Mouse (Mus musculus) stomach, embryonic 15.5 days (tissue): ENCODE results near the gene Qdpr. TPM values are rescaled to one million over a fixed set of nuclear protein-coding genes. Genes with fewer than 3 reads are reported as not detected.

ENCODE experiments used
- ATAC-seq: fragments of 200-750 bp; cut with Nextera tagmentation; 2 replicates; pipeline ENCODE4 v1.8.0; 2017; ENCODE audit warnings: low read depth, moderate number of reproducible peaks, moderate TSS enrichment; ENCODE audit not compliant: insufficient read depth, low FRiP score
- H3K27ac ChIP-seq: fragments of 300-500 bp; sonication (generic); 2 replicates; pipeline ENCODE4 v1.5.1; 2015; ENCODE audit warnings: mild to moderate bottlenecking, inconsistent platforms
- H3K27me3 ChIP-seq: fragments of 300-500 bp; sonication (generic); replicated peaks from 2 replicates; pipeline ENCODE4 v1.6.1; 2015; ENCODE audit warnings: inconsistent platforms
- H3K36me3 ChIP-seq: fragments of 300-500 bp; sonication (generic); 2 replicates; pipeline ENCODE4 v1.6.1; 2015; ENCODE audit warnings: inconsistent platforms
- H3K4me1 ChIP-seq: fragments of 300-500 bp; sonication (generic); 2 replicates; pipeline ENCODE4 v1.6.1; 2015; ENCODE audit warnings: inconsistent platforms
- H3K4me2 ChIP-seq: fragments of 300-500 bp; sonication (generic); 2 replicates; pipeline ENCODE4 v1.6.1; 2015; ENCODE audit warnings: mild to moderate bottlenecking, inconsistent platforms
- H3K4me3 ChIP-seq: fragments of 300-500 bp; sonication (generic); replicated peaks from 2 replicates; pipeline ENCODE4 v1.5.1; 2015; ENCODE audit warnings: inconsistent platforms
- H3K9ac ChIP-seq: fragments of 300-500 bp; sonication (generic); 2 replicates; pipeline ENCODE4 v1.6.1; 2015; ENCODE audit warnings: inconsistent platforms
- H3K9me3 ChIP-seq: fragments of 300-500 bp; sonication (generic); 2 replicates; pipeline ENCODE4 v1.6.1; 2016; ENCODE audit warnings: inconsistent platforms
- WGBS: fragments of 180-500 bp; shearing (Covaris S2); methylation state at CpG from one replicate; pipeline ENCODE4 v1.1.7; 2015; 5-methylcytosine and 5-hydroxymethylcytosine counted together
- polyA plus RNA-seq: library from polyadenylated mRNA; unstranded; fragments of >200 nt; fragmentation: Nextera tagmentation; extraction: Ambion mirVana; gene quantifications from 2 replicates; pipeline ENCODE4 v1.2.1, GENCODE M21; 2015

Gene Qdpr
- polyA plus RNA-seq, 1 experiment from 2014 or later, result 132 TPM

GRCm38 (mm10) chr5:45482607-45483006 is 32.6 kb upstream of the Qdpr start:
- Histone ChIP-seq H3K36me3 (no peaks in the 10 kb centered on the region), H3K4me3 (no peak overlapping the region), H3K4me1 (no peaks in the 10 kb centered on the region), H3K4me2 (no peak overlapping the region), H3K27me3 (no peaks in the 10 kb centered on the region), H3K9me3 (no peaks in the 10 kb centered on the region), H3K9ac (no peak overlapping the region), H3K27ac (no peak overlapping the region)
- WGBS, result 60% methylated on average over 3 of the region's 3 CpGs
- no peak for ATAC-seq

GRCm38 (mm10) chr5:45481125-45481524 is 31.1 kb upstream of the Qdpr start:
- ATAC-seq, result no peak
- WGBS, result 79% methylated on average over 2 of the region's 2 CpGs
- no peaks in the 10 kb centered on the region for H3K27me3 ChIP-seq

GRCm38 (mm10) chr5:45480066-45480465 is 30.0 kb upstream of the Qdpr start:
- WGBS, result 85% methylated on average over 1 of the region's 1 CpGs
- H3K27me3 ChIP-seq, result no peaks in the 10 kb centered on the region
- no peak overlapping the region for H3K4me3 ChIP-seq
- H3K9me3 ChIP-seq, result no peaks in the 10 kb centered on the region
- no peaks in the 10 kb centered on the region; the same call in 1 of the 2 replicates for H3K4me1 ChIP-seq
- H3K9ac ChIP-seq, result no peak overlapping the region
- H3K36me3 ChIP-seq, result no peaks in the 10 kb centered on the region
- H3K27ac ChIP-seq, result no peak overlapping the region
- H3K4me2 ChIP-seq, result no peak overlapping the region
- ATAC-seq, result no peak

More at GRCm38 (mm10) chr5:45481125-45481524, 31.1 kb upstream of the Qdpr start:
- Histone ChIP-seq H3K4me1 (no peaks in the 10 kb centered on the region; the same call in 1 of the 2 replicates), H3K9me3 (no peaks in the 10 kb centered on the region), H3K9ac (no peak overlapping the region), H3K27ac (no peak overlapping the region), H3K4me2 (no peak overlapping the region), H3K4me3 (no peak overlapping the region), H3K36me3 (no peaks in the 10 kb centered on the region)

- Histone ChIP-seq H3K4me1 (no peaks in the 10 kb centered on the region; the same call in 1 of the 2 replicates), H3K9me3 (no peaks in the 10 kb centered on the region), H3K27me3 (no peaks in the 10 kb centered on the region), H3K36me3 (no peaks in the 10 kb centered on the region), H3K9ac (no peak overlapping the region), H3K4me3 (no peak overlapping the region), H3K4me2 (no peak overlapping the region), H3K27ac (no peak overlapping the region)
- ATAC-seq, result no peak
- 74% methylated on average over 7 of the region's 7 CpGs for WGBS
These were observed 27.6 kb upstream of the Qdpr start for GRCm38 (mm10) chr5:45477601-45478000.

- Histone ChIP-seq H3K9ac (no peak overlapping the region), H3K4me1 (no peaks in the 10 kb centered on the region; the same call in 1 of the 2 replicates), H3K9me3 (no peaks in the 10 kb centered on the region), H3K4me3 (no peak overlapping the region), H3K27ac (no peak overlapping the region), H3K36me3 (no peaks in the 10 kb centered on the region), H3K27me3 (no peaks in the 10 kb centered on the region), H3K4me2 (no peak overlapping the region)
- 40% methylated on average over 6 of the region's 6 CpGs for WGBS
- no peak for ATAC-seq
These were observed 26.3 kb upstream of the Qdpr start for GRCm38 (mm10) chr5:45476288-45476687.

GRCm38 (mm10) chr5:45475771-45476170 is 25.7 kb upstream of the Qdpr start:
- Histone ChIP-seq H3K4me1 (no peaks in the 10 kb centered on the region; the same call in 1 of the 2 replicates), H3K4me2 (no peak overlapping the region), H3K27ac (no peak overlapping the region), H3K27me3 (no peaks in the 10 kb centered on the region), H3K9ac (no peak overlapping the region), H3K9me3 (no peaks in the 10 kb centered on the region), H3K4me3 (no peak overlapping the region), H3K36me3 (no peaks in the 10 kb centered on the region)
- no peak for ATAC-seq
- 82% methylated on average over 5 of the region's 5 CpGs for WGBS

- H3K4me1 ChIP-seq, result no peaks in the 10 kb centered on the region; the same call in 1 of the 2 replicates
- H3K36me3 ChIP-seq, result no peaks in the 10 kb centered on the region
- no peak overlapping the region for H3K27ac ChIP-seq
- no peaks in the 10 kb centered on the region for H3K27me3 ChIP-seq
- no peak overlapping the region for H3K4me3 ChIP-seq
- no peaks in the 10 kb centered on the region for H3K9me3 ChIP-seq
- ATAC-seq, result no peak
- WGBS, result 64% methylated on average over 3 of the region's 4 CpGs
- H3K9ac ChIP-seq, result no peak overlapping the region
- H3K4me2 ChIP-seq, result no peak overlapping the region
These were observed 24.7 kb upstream of the Qdpr start for GRCm38 (mm10) chr5:45474758-45475157.

- H3K4me2 ChIP-seq, result no peak overlapping the region
- no peaks in the 10 kb centered on the region for H3K27me3 ChIP-seq
- no peaks in the 10 kb centered on the region for H3K9me3 ChIP-seq
- H3K4me1 ChIP-seq, result no peaks in the 10 kb centered on the region; the same call in 1 of the 2 replicates
- no peak for ATAC-seq
- no peak overlapping the region for H3K4me3 ChIP-seq
- H3K27ac ChIP-seq, result no peak overlapping the region
- no peak overlapping the region for H3K9ac ChIP-seq
- H3K36me3 ChIP-seq, result no peaks in the 10 kb centered on the region
- WGBS, result 27% methylated on average over 6 of the region's 6 CpGs
These were observed 24.2 kb upstream of the Qdpr start for GRCm38 (mm10) chr5:45474215-45474614.

GRCm38 (mm10) chr5:45473521-45473920 is 23.5 kb upstream of the Qdpr start:
- WGBS, result 77% methylated on average over 1 of the region's 1 CpGs
- Histone ChIP-seq H3K27ac (no peak overlapping the region), H3K27me3 (no peaks in the 10 kb centered on the region), H3K4me3 (no peak overlapping the region), H3K4me2 (no peak overlapping the region), H3K4me1 (no peaks in the 10 kb centered on the region; the same call in 1 of the 2 replicates), H3K36me3 (no peaks in the 10 kb centered on the region), H3K9ac (no peak overlapping the region), H3K9me3 (no peaks in the 10 kb centered on the region)
- no peak for ATAC-seq

- no peak overlapping the region for H3K27ac ChIP-seq
- no peak overlapping the region for H3K4me2 ChIP-seq
- no peaks in the 10 kb centered on the region for H3K36me3 ChIP-seq
- H3K27me3 ChIP-seq, result no peaks in the 10 kb centered on the region
- H3K4me3 ChIP-seq, result no peak overlapping the region
- no peak for ATAC-seq
- H3K4me1 ChIP-seq, result no peaks in the 10 kb centered on the region; the same call in 1 of the 2 replicates
- H3K9ac ChIP-seq, result no peak overlapping the region
- WGBS, result 35% methylated on average over 7 of the region's 7 CpGs
- no peaks in the 10 kb centered on the region for H3K9me3 ChIP-seq
These were observed 22.9 kb upstream of the Qdpr start for GRCm38 (mm10) chr5:45472880-45473450.

- Histone ChIP-seq H3K4me1 (no peaks in the 10 kb centered on the region), H3K27ac (no peak overlapping the region), H3K9ac (no peak overlapping the region), H3K9me3 (no peaks in the 10 kb centered on the region), H3K27me3 (no peaks in the 10 kb centered on the region), H3K4me3 (no peak overlapping the region), H3K4me2 (no peak overlapping the region), H3K36me3 (no peaks in the 10 kb centered on the region)
- 40% methylated on average over 9 of the region's 9 CpGs for WGBS
- no peak for ATAC-seq
These were observed 4.4 kb upstream of the Qdpr start for GRCm38 (mm10) chr5:45454456-45454855.

GRCm38 (mm10) chr5:45453451-45453850 is 3.4 kb upstream of the Qdpr start, which contains the start of gene Clrn2:
Gene Clrn2, plus strand, starts transcription at chr5:45453751.
- ATAC-seq, result no peak
- Histone ChIP-seq H3K4me3 (no peak within 1 kb of the TSS), H3K9ac (no peak within 1 kb of the TSS), H3K36me3 (no peaks in the 10 kb centered on the region), H3K4me1 (peaks cover 8% of the 10 kb centered on the region), H3K4me2 (no peak within 1 kb of the TSS), H3K27me3 (no peaks in the 10 kb centered on the region), H3K9me3 (no peaks in the 10 kb centered on the region), H3K27ac (no peak within 1 kb of the TSS)
- 63% methylated on average over 6 of the region's 6 CpGs for WGBS

- peaks cover 8% of the 10 kb centered on the region for H3K4me1 ChIP-seq
- no peak overlapping the region for H3K27ac ChIP-seq
- 1% methylated on average over 8 of the region's 8 CpGs for WGBS
- no peaks in the 10 kb centered on the region for H3K27me3 ChIP-seq
- H3K4me2 ChIP-seq, result peak overlapping the region; percentile 95
- no peaks in the 10 kb centered on the region for H3K36me3 ChIP-seq
- no peak for ATAC-seq
- peak overlapping the region; percentile 59 for H3K4me3 ChIP-seq
- H3K9me3 ChIP-seq, result no peaks in the 10 kb centered on the region
- peak overlapping the region; percentile 42; the same call in 1 of the 2 replicates for H3K9ac ChIP-seq
These were observed 830 bp downstream of the Qdpr start for GRCm38 (mm10) chr5:45449206-45449605.
